Mouse (Mus musculus) intestine, embryonic 16.5 days (tissue): ENCODE data around the gene Nup205. TPM values are rescaled to one million over a fixed set of nuclear protein-coding genes. Genes with fewer than 3 reads are reported as not detected.
"Not testable (repeated sequence)": the region's sequence is repeated elsewhere in the genome, so short reads cannot be mapped to it uniquely, and the experiment has no call there.

Experiments
- ATAC-seq: fragments of 200-750 bp; cut with Nextera tagmentation; 2 replicates; pipeline ENCODE4 v1.8.0; 2017; ENCODE audit warnings: moderate TSS enrichment, moderate library complexity
- H3K27ac ChIP-seq: fragments of 300-500 bp; sonication (generic); 2 replicates; pipeline ENCODE4 v1.5.1; 2014; ENCODE audit warnings: mild to moderate bottlenecking, low read length
- H3K27me3 ChIP-seq: fragments of 300-500 bp; sonication (generic); replicated peaks from 2 replicates; pipeline ENCODE4 v1.6.1; 2014; ENCODE audit warnings: low read length, control low read depth, mixed read lengths; ENCODE audit not compliant: control insufficient read depth, insufficient read depth
- H3K36me3 ChIP-seq: fragments of 300-500 bp; sonication (generic); 2 replicates; pipeline ENCODE4 v1.6.1; 2014; ENCODE audit warnings: low read length, control low read depth; ENCODE audit not compliant: control insufficient read depth, insufficient read depth
- H3K4me1 ChIP-seq: fragments of 300-500 bp; sonication (generic); 2 replicates; pipeline ENCODE4 v1.6.1; 2014; ENCODE audit warnings: low read length, control low read depth, mixed read lengths; ENCODE audit not compliant: control insufficient read depth, insufficient read depth
- H3K4me2 ChIP-seq: fragments of 300-500 bp; sonication (generic); 2 replicates; pipeline ENCODE4 v1.6.1; 2014; ENCODE audit warnings: low read depth, low read length, control low read depth
- H3K4me3 ChIP-seq: fragments of 300-500 bp; sonication (generic); 2 replicates; pipeline ENCODE4 v1.5.1; 2014; ENCODE audit warnings: mild to moderate bottlenecking, low read length
- H3K9ac ChIP-seq: fragments of 300-500 bp; sonication (generic); 2 replicates; pipeline ENCODE4 v1.6.1; 2014; ENCODE audit warnings: low read depth, low read length
- H3K9me3 ChIP-seq: fragments of 300-500 bp; sonication (generic); 2 replicates; pipeline ENCODE4 v1.6.1; 2016; ENCODE audit warnings: low read length, control low read depth; ENCODE audit not compliant: control insufficient read depth
- WGBS: fragments of 180-500 bp; shearing (Covaris S2); extraction: QIAGEN DNeasy Blood & Tissue Kit; methylation state at CpG from one replicate; pipeline ENCODE4 v1.1.7; 2014; 5-methylcytosine and 5-hydroxymethylcytosine counted together
- polyA plus RNA-seq: library from polyadenylated mRNA; unstranded; fragments of >200 nt; fragmentation: Nextera tagmentation; extraction: Ambion mirVana; gene quantifications from 2 replicates; pipeline ENCODE4 v1.2.1, GENCODE M21; 2015

Nup205 gene
- polyA plus RNA-seq, 1 experiment from 2014 or later = 23.8 TPM

DNA sequence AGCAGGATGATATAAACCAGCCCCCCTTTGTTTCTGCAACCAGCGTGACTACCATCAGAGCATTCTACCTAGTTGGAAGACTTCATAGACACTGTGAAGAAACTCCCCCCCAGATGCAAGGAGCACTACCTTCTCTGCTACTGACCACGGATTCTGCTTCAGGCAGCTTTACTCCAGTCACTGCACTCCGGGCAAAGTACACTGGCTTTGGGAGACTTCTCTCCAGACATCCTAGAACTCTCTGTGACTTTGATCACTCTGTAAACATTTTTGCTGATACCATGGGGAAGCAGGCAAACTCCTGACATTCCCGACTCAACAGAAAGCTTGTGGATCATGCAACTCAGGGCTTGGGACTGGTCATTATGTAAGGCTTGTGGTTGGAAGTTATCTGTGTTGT is 8.0 kb upstream of the Nup205 start:
- ATAC-seq = peak; percentile 75
- Histone ChIP-seq H3K9me3 (no peaks in the 10 kb centered on the region), H3K4me3 (no peak overlapping the region), H3K4me1 (peaks cover 5% of the 10 kb centered on the region), H3K9ac (no peak overlapping the region), H3K27ac (no peak overlapping the region), H3K36me3 (no peaks in the 10 kb centered on the region), H3K27me3 (no peaks in the 10 kb centered on the region), H3K4me2 (no peak overlapping the region)
- 38% methylated on average over 4 of the region's 4 CpGs for WGBS

DNA sequence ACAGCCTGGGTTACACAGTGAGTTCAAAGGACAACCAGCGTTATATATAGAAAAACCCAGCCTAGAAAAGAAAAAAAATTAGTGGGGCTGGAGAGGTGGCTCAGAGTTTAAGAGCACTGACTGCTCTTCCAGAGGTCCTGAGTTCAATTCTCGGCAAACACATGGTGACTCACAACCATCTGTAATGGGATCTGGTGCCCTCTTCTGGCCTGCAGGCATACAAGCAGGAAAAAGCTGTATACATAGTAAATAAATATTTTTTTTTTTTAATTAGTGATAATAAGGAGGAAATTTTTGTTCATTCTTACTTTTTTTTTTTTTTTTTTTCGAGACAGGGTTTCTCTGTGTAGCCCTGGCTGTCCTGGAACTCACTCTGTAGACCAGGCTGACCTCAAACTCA is 5.2 kb upstream of the Nup205 start:
- H3K27ac ChIP-seq, H3K9ac ChIP-seq, H3K4me2 ChIP-seq, H3K27me3 ChIP-seq, H3K36me3 ChIP-seq, H3K4me1 ChIP-seq, H3K4me3 ChIP-seq, H3K9me3 ChIP-seq, ATAC-seq: not testable (repeated sequence)
- WGBS = 68% methylated on average over 3 of the region's 3 CpGs

DNA sequence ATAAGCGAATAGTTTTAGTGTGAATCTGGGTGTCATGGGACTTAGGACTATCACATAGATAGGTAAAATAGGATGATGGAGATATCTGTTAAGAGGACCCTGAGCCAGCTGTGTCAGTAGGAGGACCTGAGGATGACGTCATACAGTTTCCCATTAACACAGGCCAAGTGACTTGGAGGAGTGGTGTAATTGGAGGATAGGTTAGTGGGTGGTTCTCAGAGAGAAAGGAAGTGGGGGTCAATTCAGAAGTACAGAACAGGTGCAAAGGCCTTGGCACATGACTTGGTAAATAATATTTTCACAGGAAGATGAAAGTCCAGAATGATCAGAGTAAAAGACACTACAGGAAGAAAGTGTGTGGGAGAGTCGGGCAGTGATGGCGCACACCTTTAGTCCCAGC is 4.0 kb upstream of the Nup205 start:
- H3K27me3 ChIP-seq = no peaks in the 10 kb centered on the region
- no peak for ATAC-seq
- H3K4me2 ChIP-seq = no peak overlapping the region
- peaks cover 5% of the 10 kb centered on the region for H3K4me1 ChIP-seq
- H3K4me3 ChIP-seq = no peak overlapping the region
- H3K9ac ChIP-seq = no peak overlapping the region
- no peaks in the 10 kb centered on the region for H3K9me3 ChIP-seq
- no peak overlapping the region for H3K27ac ChIP-seq
- no peaks in the 10 kb centered on the region for H3K36me3 ChIP-seq
- 87% methylated on average over 4 of the region's 4 CpGs for WGBS

DNA sequence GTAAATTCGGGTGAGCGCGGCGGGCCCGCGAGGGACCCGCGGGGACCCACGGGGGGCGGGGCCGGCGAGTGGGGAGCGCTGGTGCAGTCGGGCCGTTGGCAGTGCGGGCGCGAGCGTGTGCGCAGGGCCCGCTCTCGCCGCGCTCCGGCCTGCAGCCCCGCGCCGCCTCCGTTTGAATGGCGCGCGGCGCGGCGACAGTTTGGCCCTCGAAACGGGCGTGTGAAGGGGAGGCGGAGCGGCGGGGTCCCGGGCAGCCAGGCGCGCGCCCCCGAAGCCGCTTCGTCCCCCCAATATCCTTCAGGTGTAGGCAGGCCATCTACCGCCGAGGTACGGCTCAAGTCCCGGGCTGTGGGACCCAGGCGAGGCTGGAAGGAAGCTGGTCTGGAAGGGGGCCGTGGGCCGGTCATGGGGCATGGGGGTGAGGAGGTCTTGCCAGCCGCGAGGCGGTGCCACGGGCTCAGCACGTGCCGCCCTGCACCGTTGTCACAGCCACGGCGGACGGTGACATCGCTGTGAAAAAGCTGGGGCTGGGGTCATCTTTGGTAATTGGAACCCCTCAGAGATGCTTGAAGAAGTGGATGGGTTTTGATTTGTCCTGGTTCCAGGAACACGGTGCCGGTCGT is 540 bp downstream of the Nup205 start:
- under 1% methylated on average over 69 of the region's 69 CpGs for WGBS
- H3K4me2 ChIP-seq = peak overlapping the region; percentile 86
- peak overlapping the region; percentile 95 for H3K27ac ChIP-seq
- H3K9me3 ChIP-seq = no peaks in the 10 kb centered on the region
- peak overlapping the region; percentile 92 for H3K4me3 ChIP-seq
- H3K9ac ChIP-seq = peak overlapping the region; percentile 97
- no peaks in the 10 kb centered on the region for H3K36me3 ChIP-seq
- ATAC-seq = peak; percentile 67
- H3K27me3 ChIP-seq = no peaks in the 10 kb centered on the region
- no peaks in the 10 kb centered on the region for H3K4me1 ChIP-seq

DNA sequence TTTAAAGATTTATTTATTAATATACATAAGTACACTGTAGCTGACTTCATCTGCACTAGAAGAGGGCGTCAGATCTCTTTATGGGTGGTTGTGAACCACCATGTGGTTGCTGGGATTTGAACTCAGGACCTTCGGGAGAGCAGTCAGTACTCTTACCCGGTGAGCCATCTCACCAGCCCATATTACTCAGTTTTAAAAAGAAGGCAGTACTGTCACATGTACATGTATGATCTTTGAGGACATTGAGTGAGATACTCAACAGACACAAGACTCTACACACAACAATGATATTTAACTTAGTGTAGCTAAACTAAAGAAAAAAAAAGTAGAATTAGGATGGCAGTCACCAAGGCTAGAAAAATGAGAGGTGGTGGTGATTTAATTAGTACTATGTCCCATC is 2.1 kb downstream of the Nup205 start:
- H3K4me2 ChIP-seq = not testable (repeated sequence)

DNA sequence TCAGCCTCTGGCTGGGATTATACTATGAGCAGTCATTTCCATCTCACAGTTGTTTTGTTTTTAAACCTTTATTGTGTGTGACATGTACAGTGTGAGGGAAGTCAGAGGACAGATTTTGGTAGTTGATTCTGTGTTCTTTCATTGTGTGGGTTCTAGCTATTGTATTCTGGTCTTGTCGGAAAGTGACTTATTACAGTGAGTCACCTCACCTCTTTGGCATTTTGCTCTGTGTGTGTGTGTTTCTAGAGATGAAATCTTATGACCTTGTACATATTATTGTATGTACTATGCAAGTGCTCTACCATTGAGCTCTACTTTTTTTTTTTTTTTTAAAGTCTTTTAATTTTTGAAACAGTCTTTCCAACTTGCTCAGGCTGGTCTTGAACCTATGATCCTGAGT is 7.6 kb downstream of the Nup205 start:
- no peak for ATAC-seq

More for the DNA sequence above, 2.1 kb downstream of the Nup205 start:
- H3K4me1 ChIP-seq, H3K4me3 ChIP-seq, H3K9me3 ChIP-seq, ATAC-seq, H3K27ac ChIP-seq, H3K27me3 ChIP-seq, H3K9ac ChIP-seq, H3K36me3 ChIP-seq: not testable (repeated sequence)
- WGBS = 95% methylated on average over 3 of the region's 3 CpGs

DNA sequence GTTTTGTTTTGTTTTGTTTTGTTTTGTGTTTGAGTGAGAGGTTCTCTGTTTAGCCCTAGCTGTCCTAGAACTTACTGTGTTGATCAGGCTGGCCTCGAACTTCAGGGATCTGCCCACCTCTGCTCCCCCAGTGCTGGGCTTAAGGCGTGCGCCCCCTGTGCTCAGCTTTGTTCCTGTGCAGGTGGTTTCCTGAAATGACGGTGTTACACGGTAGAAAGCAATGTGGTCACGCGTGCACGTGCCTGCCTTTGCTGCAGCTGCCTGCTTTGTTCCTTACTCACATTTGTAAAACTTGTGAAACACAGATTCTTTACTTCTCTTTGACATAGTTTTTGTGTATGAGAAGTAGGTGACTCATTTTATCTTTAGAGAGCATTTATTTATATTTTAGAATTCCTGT is 14.0 kb downstream of the Nup205 start:
- 91% methylated on average over 8 of the region's 8 CpGs for WGBS
- no peaks in the 10 kb centered on the region for H3K27me3 ChIP-seq
- peaks cover 13% of the 10 kb centered on the region for H3K36me3 ChIP-seq
- no peaks in the 10 kb centered on the region for H3K4me1 ChIP-seq
- no peak for ATAC-seq
- no peaks in the 10 kb centered on the region for H3K9me3 ChIP-seq
- H3K4me2 ChIP-seq = no peak overlapping the region
- H3K4me3 ChIP-seq = no peak overlapping the region
- H3K9ac ChIP-seq = no peak overlapping the region
- H3K27ac ChIP-seq = no peak overlapping the region

More for the DNA sequence above, 7.6 kb downstream of the Nup205 start:
- Histone ChIP-seq H3K9me3 (no peaks in the 10 kb centered on the region), H3K4me1 (no peaks in the 10 kb centered on the region), H3K27me3 (no peaks in the 10 kb centered on the region), H3K36me3 (peaks cover 1% of the 10 kb centered on the region; the same call in 1 of the 2 replicates), H3K27ac (no peak overlapping the region), H3K4me2 (no peak overlapping the region), H3K9ac (no peak overlapping the region), H3K4me3 (no peak overlapping the region)
- WGBS = 88% methylated on average over 1 of the region's 1 CpGs

DNA sequence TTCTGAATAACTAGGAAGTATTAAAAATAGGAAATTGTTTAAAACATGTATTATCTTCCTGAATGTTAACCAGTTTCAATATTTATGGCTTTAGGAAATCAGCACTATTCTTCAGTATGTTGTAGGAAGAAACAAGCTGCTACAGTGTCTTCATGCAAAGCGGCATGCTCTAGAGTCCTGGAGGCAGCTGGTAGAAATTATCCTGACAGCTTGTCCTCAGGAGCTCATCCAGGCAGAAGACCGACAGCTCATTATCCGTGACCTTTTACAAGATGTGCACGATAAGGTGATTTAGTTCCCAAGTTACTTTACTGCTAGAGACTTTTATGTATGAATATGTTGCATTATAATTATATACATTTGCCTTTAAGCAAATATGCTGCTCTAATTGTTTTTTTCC is 48.5 kb downstream of the Nup205 start:
- Histone ChIP-seq H3K4me1 (no peaks in the 10 kb centered on the region), H3K36me3 (0 out of 2 replicates have a peak, but pooled peaks cover 3% of the 10 kb centered on the region), H3K4me2 (no peak overlapping the region), H3K9me3 (no peaks in the 10 kb centered on the region), H3K27ac (no peak overlapping the region), H3K27me3 (no peaks in the 10 kb centered on the region), H3K9ac (no peak overlapping the region), H3K4me3 (no peak overlapping the region)
- no peak for ATAC-seq
- WGBS = 91% methylated on average over 4 of the region's 4 CpGs

DNA sequence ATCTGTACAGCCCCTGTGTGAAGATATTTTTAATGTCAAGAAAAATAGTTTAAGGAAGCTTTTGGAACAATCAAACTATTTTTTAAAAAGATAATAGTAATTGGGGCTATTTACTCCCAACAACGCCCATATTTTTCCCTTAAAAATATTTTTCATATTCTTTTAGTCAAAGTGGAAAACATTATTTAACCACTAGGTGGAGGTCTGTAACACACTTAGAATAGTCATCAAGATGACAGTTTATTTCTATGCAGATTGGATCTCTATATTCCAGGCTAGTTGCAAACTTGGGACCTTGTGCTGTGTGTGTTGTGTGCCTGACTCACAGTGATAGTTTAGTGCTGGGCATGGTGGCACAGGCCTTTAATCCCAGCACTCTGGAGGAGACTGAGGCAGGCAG is 52.2 kb downstream of the Nup205 start:
- WGBS = 95% methylated on average over 1 of the region's 1 CpGs
- H3K4me2 ChIP-seq = no peak overlapping the region
- no peak overlapping the region for H3K27ac ChIP-seq
- H3K4me3 ChIP-seq = no peak overlapping the region
- H3K36me3 ChIP-seq = peaks cover 17% of the 10 kb centered on the region
- no peak overlapping the region for H3K9ac ChIP-seq
- H3K4me1 ChIP-seq = no peaks in the 10 kb centered on the region
- H3K9me3 ChIP-seq = no peaks in the 10 kb centered on the region
- H3K27me3 ChIP-seq = no peaks in the 10 kb centered on the region
- no peak for ATAC-seq
